Comparison of ENCODE assay signal across 8 mouse cellular contexts in the genomic region with DNA sequence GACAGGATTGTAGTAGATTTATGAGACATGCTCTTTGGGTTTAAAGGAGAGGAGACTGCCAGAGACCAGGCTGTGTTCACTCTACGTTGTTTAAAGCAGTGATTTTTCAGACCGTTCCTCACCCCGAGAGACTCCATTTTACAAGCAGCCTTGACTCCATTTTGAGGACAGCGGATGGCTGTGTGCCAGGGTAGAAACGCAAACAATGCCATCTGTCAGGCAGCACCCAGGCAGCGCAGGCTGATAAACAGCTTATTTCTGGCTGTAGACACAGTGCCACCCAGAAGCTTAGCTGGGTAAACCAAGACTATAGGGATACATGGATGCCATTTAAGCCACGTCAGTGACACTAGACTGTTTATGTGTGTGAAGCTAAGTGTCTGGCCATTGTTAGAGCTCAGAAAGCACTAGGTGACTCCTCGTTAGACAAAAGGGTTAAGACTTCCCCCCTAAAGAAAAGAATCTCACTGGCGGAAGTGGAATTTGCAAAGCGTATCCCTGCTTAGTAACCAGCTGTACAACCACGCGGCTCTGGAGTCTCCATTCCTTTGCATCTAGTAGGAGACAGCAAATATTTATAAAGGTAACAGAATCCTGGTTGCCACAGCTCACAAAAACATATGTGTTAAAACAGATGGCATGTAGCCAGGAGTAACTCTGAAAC. TPM values are rescaled to one million over a fixed set of nuclear protein-coding genes. Genes with fewer than 3 reads are reported as not detected.
DNase-seq lines count a peak whose midpoint lies in the region; TF ChIP-seq lines count a peak whose summit lies in the region.

No protein-coding gene starts in this region.

- TF ChIP-seq POLR2A in brain, embryonic 14.5 days (IDR thresholded peaks at IDR 0.05; ENCODE audit: borderline replicate concordance, extremely low read depth, insufficient read depth, insufficient read length, poor library complexity, severe bottlenecking), result no peak

- DNase-seq in heart, postnatal 4 days, result peak; percentile 35
- no peak for DNase-seq in heart, adult 11 months
- DNase-seq in brain, embryonic 14.5 days (ENCODE audit: low read depth), result peak; percentile 95
- peak; percentile 70 to 75 for DNase-seq in frontal cortex, postnatal 36 days (ENCODE audit: low spot score in 2 of 2)
- peak; percentile 69 to 75 for DNase-seq in left cerebral cortex, postnatal 36 days (ENCODE audit: low spot score in 2 of 2)
- peak; percentile 5 for DNase-seq in retina, embryonic 14.5 days (ENCODE audit: low spot score)
- DNase-seq in MN1 (ENCODE audit: low spot score) (no peak), adipocyte (ENCODE audit: low spot score) (no peak)

- intact Hi-C loops in left cerebral cortex, postnatal 36 days (cut with DNase I), result no loop called here

- no peak for TF ChIP-seq CTCF in brain, embryonic 14.5 days (IDR thresholded peaks at IDR 0.05; ENCODE audit: borderline replicate concordance, extremely low read depth, insufficient read depth, insufficient read length)

RNA-seq across cellular contexts. Expression of a gene that starts 12.2 kb away (rescaled TPM):
- total RNA-seq in heart, postnatal 4 days (2021), result 1 to 10 TPM; 6.8 to 7.6 TPM
- 21.7 and 24.5 TPM in 2 replicates for polyA plus RNA-seq in brain, embryonic 14.5 days (2012; rRNA removed)
- 10 to 100 TPM in 1 of 2 experiments, 1 to 10 TPM in 1; 8.4 to 10.4 TPM for total RNA-seq in left cerebral cortex, postnatal 36 days (2021)

RNA-seq across cellular contexts. Expression of a gene that starts 49.9 kb away (rescaled TPM):
- 10 to 100 TPM; 33.0 to 35.3 TPM for total RNA-seq in heart, postnatal 4 days (2021)
- polyA plus RNA-seq in brain, embryonic 14.5 days (2012; rRNA removed), result 96.9 and 98.3 TPM in 2 replicates
- 100 to 1,000 TPM in 1 of 2 experiments, 10 to 100 TPM in 1; 96.4 to 119 TPM for total RNA-seq in left cerebral cortex, postnatal 36 days (2021)

Comparison
In these comparisons a context has a peak if more than half of its experiments do, and no peak if none do; other contexts are left out.
1. DNase-seq: peak in heart, postnatal 4 days (single experiment), brain, embryonic 14.5 days (single experiment), frontal cortex, postnatal 36 days (2 of 2), left cerebral cortex, postnatal 36 days (2 of 2) and retina, embryonic 14.5 days (single experiment); none in heart, adult 11 months (single experiment), MN1 (single experiment) and adipocyte (single experiment).